Mouse (Mus musculus): ENCODE measurements at regions not wholly inside any gene's neighbourhood (a gene's known extent, or its start where the extent isn't known, plus 50 kb on each side); places are given as distances from the start of the nearest gene placed in this dataset.

- H3K4me3 ChIP-seq (replicated peaks) = no peak overlapping the region
- no peak for ATAC-seq (ENCODE audit: insufficient number of reproducible peaks, insufficient read depth, low FRiP score, low TSS enrichment, low read depth)
- H3K9ac ChIP-seq (replicated peaks) = no peak overlapping the region
- H3K27ac ChIP-seq = no peak overlapping the region
- H3K27me3 ChIP-seq = no peaks in the 10 kb centered on the region
- no peaks in the 10 kb centered on the region for H3K9me3 ChIP-seq
- H3K4me2 ChIP-seq = no peak overlapping the region
- H3K36me3 ChIP-seq = no peaks in the 10 kb centered on the region
- 76% methylated on average over 5 of the region's 5 CpGs for WGBS
- H3K4me1 ChIP-seq (replicated peaks) = no peaks in the 10 kb centered on the region
Measured at GRCm38 (mm10) chr11:56343083-56343482, 302.3 kb upstream of the Nmur2 start.

GRCm38 (mm10) chr11:56341731-56342130 is 300.9 kb upstream of the Nmur2 start:
- no peaks in the 10 kb centered on the region for H3K4me1 ChIP-seq (replicated peaks)
- 69% methylated on average over 1 of the region's 1 CpGs for WGBS
- H3K9me3 ChIP-seq = no peaks in the 10 kb centered on the region
- no peaks in the 10 kb centered on the region for H3K36me3 ChIP-seq
- no peak overlapping the region for H3K4me3 ChIP-seq (replicated peaks)
- no peak overlapping the region for H3K9ac ChIP-seq (replicated peaks)
- H3K4me2 ChIP-seq = no peak overlapping the region
- no peaks in the 10 kb centered on the region for H3K27me3 ChIP-seq
- H3K27ac ChIP-seq = no peak overlapping the region
- ATAC-seq (ENCODE audit: insufficient number of reproducible peaks, insufficient read depth, low FRiP score, low TSS enrichment, low read depth) = no peak

- H3K9ac ChIP-seq (replicated peaks) = no peak overlapping the region
- 71% methylated on average over 2 of the region's 2 CpGs for WGBS
Measured at GRCm38 (mm10) chr11:56341040-56341439, 300.2 kb upstream of the Nmur2 start.

DNA sequence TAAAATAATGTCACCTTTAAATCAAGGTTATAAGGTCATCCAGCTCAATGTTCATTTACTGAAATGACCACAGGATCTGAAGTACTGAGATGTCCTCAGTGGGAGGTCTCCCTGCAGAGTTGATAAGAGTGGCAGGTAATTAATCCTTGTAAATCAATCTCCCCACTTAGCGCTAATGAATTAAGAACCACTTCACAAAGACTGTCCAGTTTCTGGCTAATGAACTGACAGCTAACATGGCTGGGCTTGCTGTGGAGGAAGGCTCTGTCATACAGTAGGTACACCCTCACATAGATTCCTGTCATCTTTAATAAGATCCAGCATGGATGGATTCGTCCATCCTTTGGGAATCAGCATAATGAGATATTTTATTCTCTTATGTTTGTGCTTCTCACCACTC is 297.7 kb upstream of the Nmur2 start:
- Histone ChIP-seq H3K36me3 (no peaks in the 10 kb centered on the region), H3K27me3 (no peaks in the 10 kb centered on the region), H3K4me3 (replicated peaks) (no peak overlapping the region), H3K9ac (replicated peaks) (no peak overlapping the region), H3K27ac (no peak overlapping the region), H3K9me3 (no peaks in the 10 kb centered on the region), H3K4me2 (no peak overlapping the region), H3K4me1 (replicated peaks) (no peaks in the 10 kb centered on the region)
- WGBS = 78% methylated on average over 2 of the region's 2 CpGs
- no peak for ATAC-seq (ENCODE audit: insufficient number of reproducible peaks, insufficient read depth, low FRiP score, low TSS enrichment, low read depth)

More at GRCm38 (mm10) chr11:56341040-56341439, 300.2 kb upstream of the Nmur2 start:
- Histone ChIP-seq H3K9me3 (no peaks in the 10 kb centered on the region), H3K36me3 (no peaks in the 10 kb centered on the region), H3K27ac (no peak overlapping the region), H3K4me1 (replicated peaks) (no peaks in the 10 kb centered on the region), H3K4me2 (no peak overlapping the region), H3K4me3 (replicated peaks) (no peak overlapping the region), H3K27me3 (no peaks in the 10 kb centered on the region)
- ATAC-seq (ENCODE audit: insufficient number of reproducible peaks, insufficient read depth, low FRiP score, low TSS enrichment, low read depth) = no peak

GRCm38 (mm10) chr11:56335937-56336336 is 295.1 kb upstream of the Nmur2 start:
- no peak overlapping the region for H3K4me2 ChIP-seq
- no peaks in the 10 kb centered on the region for H3K9me3 ChIP-seq
- H3K27ac ChIP-seq = no peak overlapping the region
- H3K4me3 ChIP-seq (replicated peaks) = no peak overlapping the region
- no peak for ATAC-seq (ENCODE audit: insufficient number of reproducible peaks, insufficient read depth, low FRiP score, low TSS enrichment, low read depth)
- no peaks in the 10 kb centered on the region for H3K27me3 ChIP-seq
- no peaks in the 10 kb centered on the region for H3K4me1 ChIP-seq (replicated peaks)
- H3K36me3 ChIP-seq = no peaks in the 10 kb centered on the region
- no peak overlapping the region for H3K9ac ChIP-seq (replicated peaks)

GRCm38 (mm10) chr11:56320293-56320692 is 279.5 kb upstream of the Nmur2 start:
- no peaks in the 10 kb centered on the region for H3K9me3 ChIP-seq
- no peak for ATAC-seq (ENCODE audit: insufficient number of reproducible peaks, insufficient read depth, low FRiP score, low TSS enrichment, low read depth)
- H3K4me1 ChIP-seq (replicated peaks) = no peaks in the 10 kb centered on the region
- no peak overlapping the region for H3K27ac ChIP-seq
- H3K9ac ChIP-seq (replicated peaks) = no peak overlapping the region
- WGBS = 86% methylated on average over 3 of the region's 3 CpGs
- no peak overlapping the region for H3K4me2 ChIP-seq
- H3K4me3 ChIP-seq (replicated peaks) = no peak overlapping the region
- no peaks in the 10 kb centered on the region for H3K36me3 ChIP-seq
- H3K27me3 ChIP-seq = no peaks in the 10 kb centered on the region

DNA sequence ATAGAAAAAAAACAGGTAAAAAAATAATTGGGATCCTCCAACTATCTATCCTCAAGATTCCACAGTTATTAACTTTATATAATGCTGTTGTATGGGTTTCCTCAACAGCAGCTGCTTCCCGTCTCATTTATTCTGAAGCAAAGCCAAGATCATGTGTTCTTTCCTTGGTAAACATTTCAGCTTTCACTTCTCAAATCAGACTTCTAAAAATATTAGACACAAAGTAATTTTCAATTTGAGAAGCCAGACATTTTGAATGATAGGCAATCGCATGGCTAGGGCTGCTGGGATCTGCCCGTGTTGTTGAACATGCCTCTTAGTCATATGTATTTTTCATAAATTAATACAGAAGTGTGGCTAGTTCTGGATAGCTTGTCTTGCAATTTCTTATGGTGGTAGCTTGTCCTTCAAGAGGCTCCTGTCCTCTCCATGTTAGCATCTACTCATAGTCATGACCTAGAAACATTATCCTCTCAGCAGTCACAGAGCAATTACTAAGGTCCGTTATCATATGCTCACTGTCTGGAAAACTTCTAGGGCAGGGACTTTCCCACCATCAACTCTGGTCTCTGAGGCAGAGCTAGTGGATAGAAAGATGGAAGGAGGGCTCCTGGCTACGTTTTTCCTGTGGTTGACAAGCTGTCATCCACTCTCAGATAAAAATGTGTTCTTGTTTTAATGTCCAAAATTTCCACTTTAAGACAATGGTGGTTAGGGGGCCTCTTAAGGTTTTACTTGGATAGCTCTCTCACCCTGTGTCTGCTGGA is 274.6 kb upstream of the Nmur2 start:
- H3K4me2 ChIP-seq = no peak overlapping the region
- H3K36me3 ChIP-seq = no peaks in the 10 kb centered on the region
- no peak overlapping the region for H3K27ac ChIP-seq
- H3K4me3 ChIP-seq (replicated peaks) = no peak overlapping the region
- H3K4me1 ChIP-seq (replicated peaks) = no peaks in the 10 kb centered on the region
- no peaks in the 10 kb centered on the region for H3K27me3 ChIP-seq
- no peaks in the 10 kb centered on the region for H3K9me3 ChIP-seq
- ATAC-seq (ENCODE audit: insufficient number of reproducible peaks, insufficient read depth, low FRiP score, low TSS enrichment, low read depth) = no peak
- no peak overlapping the region for H3K9ac ChIP-seq (replicated peaks)
- WGBS = 78% methylated on average over 5 of the region's 5 CpGs

GRCm38 (mm10) chr11:56309549-56309948 is 268.7 kb upstream of the Nmur2 start:
- 89% methylated on average over 1 of the region's 1 CpGs for WGBS

GRCm38 (mm10) chr11:56308383-56309105 is 267.7 kb upstream of the Nmur2 start:
- Histone ChIP-seq H3K4me1 (replicated peaks) (no peaks in the 10 kb centered on the region), H3K4me2 (no peak overlapping the region), H3K36me3 (no peaks in the 10 kb centered on the region), H3K27ac (no peak overlapping the region), H3K4me3 (replicated peaks) (no peak overlapping the region), H3K27me3 (no peaks in the 10 kb centered on the region), H3K9ac (replicated peaks) (no peak overlapping the region), H3K9me3 (no peaks in the 10 kb centered on the region)
- 82% methylated on average over 5 of the region's 5 CpGs for WGBS
- no peak for ATAC-seq (ENCODE audit: insufficient number of reproducible peaks, insufficient read depth, low FRiP score, low TSS enrichment, low read depth)

More at GRCm38 (mm10) chr11:56309549-56309948, 268.7 kb upstream of the Nmur2 start:
- Histone ChIP-seq H3K4me3 (replicated peaks) (no peak overlapping the region), H3K4me1 (replicated peaks) (no peaks in the 10 kb centered on the region), H3K36me3 (no peaks in the 10 kb centered on the region), H3K9ac (replicated peaks) (no peak overlapping the region), H3K27ac (no peak overlapping the region), H3K4me2 (no peak overlapping the region), H3K9me3 (no peaks in the 10 kb centered on the region), H3K27me3 (no peaks in the 10 kb centered on the region)
- no peak for ATAC-seq (ENCODE audit: insufficient number of reproducible peaks, insufficient read depth, low FRiP score, low TSS enrichment, low read depth)

- 22% methylated on average over 3 of the region's 3 CpGs for whole genome bisulfite sequencing
Measured at GRCm38 (mm10) chr11:56307051-56307450, 266.2 kb upstream of the Nmur2 start.

DNA sequence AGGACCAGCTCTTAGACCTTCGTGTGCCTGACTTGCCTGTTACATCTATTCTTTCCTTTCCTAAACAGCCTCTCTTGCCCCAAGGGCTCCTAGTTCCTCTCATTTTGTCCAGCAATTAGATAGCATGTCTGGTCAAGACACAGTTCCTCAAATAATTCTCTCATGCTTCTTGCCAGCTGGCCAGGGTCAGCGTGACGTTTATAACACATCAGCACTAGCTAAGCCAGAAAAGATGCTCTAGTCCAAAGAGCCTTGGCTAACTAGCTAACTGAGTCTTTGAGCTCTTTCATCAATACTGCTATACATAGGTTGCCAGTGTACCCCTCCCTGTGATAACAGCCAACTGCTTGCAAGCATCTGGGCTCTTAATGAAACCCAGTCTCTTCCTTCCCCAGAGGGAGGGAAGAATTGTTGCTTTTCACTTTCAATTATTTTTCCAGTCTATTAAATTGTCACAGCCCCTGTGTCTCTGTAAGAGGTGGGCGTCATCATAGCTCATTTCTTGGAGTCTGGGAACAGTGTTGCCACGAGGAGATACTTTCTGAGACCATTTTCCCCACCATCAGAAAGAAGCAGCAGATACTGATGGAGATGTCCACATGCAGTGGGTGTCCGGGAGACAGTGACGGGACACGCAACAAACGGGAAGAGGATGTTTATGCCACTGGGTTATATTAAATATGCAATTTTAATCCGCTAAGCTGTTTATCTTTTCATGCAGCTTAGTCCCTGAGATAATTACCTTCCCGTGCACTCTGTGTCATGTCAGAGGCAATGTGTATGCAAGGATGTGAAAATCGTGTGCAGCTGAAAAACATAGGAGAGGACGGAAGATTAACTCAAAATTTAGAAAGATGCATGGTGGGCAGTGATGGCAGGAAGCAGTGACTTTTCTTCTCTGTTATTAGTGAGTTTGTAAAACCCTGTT is 250.1 kb upstream of the Nmur2 start:
- ATAC-seq (ENCODE audit: insufficient number of reproducible peaks, insufficient read depth, low FRiP score, low TSS enrichment, low read depth) = no peak
- Histone ChIP-seq H3K4me2 (no peak overlapping the region), H3K4me1 (replicated peaks) (no peaks in the 10 kb centered on the region), H3K9me3 (no peaks in the 10 kb centered on the region), H3K27ac (no peak overlapping the region), H3K9ac (replicated peaks) (no peak overlapping the region), H3K36me3 (no peaks in the 10 kb centered on the region), H3K4me3 (replicated peaks) (no peak overlapping the region), H3K27me3 (no peaks in the 10 kb centered on the region)
- WGBS = 79% methylated on average over 13 of the region's 13 CpGs

More at GRCm38 (mm10) chr11:56307051-56307450, 266.2 kb upstream of the Nmur2 start:
- Histone ChIP-seq H3K36me3 (no peaks in the 10 kb centered on the region), H3K4me1 (replicated peaks) (no peaks in the 10 kb centered on the region), H3K4me2 (no peak overlapping the region), H3K9me3 (no peaks in the 10 kb centered on the region), H3K27me3 (no peaks in the 10 kb centered on the region), H3K9ac (replicated peaks) (no peak overlapping the region), H3K4me3 (replicated peaks) (no peak overlapping the region), H3K27ac (no peak overlapping the region)
- no peak for ATAC-seq (ENCODE audit: insufficient number of reproducible peaks, insufficient read depth, low FRiP score, low TSS enrichment, low read depth)

All from limb, embryonic 12.5 days (tissue).